Mouse (Mus musculus): Measurements from ENCODE around the gene Tmem167. TPM values are rescaled to one million over a fixed set of nuclear protein-coding genes. Genes with fewer than 3 reads are reported as not detected.
"Not testable (repeated sequence)": the region's sequence is repeated elsewhere in the genome, so short reads cannot be mapped to it uniquely, and the experiment has no call there.

The Tmem167 gene
- 11.2 and 14.5 TPM in 2 replicates for polyA plus RNA-seq (2012; rRNA removed)

DNA sequence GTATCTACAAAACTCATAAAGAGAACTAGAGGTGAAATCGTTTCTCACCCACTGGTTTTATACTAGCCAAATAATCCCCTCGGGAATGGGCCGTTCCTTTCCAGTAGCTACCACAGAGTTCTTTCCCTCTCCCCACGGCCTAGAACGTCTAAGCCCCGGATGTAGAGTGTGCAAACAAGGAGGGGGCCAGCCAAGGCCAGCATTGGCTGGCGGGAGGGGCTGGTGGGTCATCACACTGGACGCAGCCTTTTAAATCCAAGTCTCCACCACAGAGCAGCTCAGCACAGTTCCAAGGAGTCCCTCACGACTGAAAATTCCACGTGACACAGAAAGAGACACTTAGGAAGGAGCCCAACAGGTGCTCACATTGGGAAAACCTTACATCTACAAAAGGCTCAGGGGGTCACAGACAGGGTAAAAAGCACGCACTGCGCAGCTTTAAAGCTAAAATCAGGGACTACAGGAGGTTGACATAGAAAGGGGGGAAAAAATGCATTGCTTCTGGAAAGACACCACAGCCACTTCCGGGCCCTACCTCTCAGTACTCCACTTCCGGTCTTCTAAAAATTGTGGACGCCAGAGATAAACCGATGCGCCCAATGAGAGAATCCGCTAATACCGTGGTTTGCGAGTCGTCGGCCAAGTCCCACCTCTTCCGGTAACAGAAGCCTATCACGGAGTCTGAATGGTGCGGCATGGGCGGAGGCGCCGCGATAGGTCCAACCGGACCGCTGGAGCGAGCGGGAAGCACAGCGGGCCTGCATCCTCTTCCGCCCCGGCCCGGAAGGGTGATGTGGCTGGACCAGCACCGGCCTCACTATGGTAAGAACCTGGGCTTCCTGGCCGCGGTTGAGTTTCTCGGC, at the start of gene Tmem167, which contains the start of gene Xrcc4:
Gene Tmem167 (plus strand): TSS at position 162 of the 863 bp plus-strand sequence.
Gene Xrcc4 (minus strand): TSS at position 647 of the 863 bp plus-strand sequence.
- DNase-seq (ENCODE audit: low spot score), result peak; percentile 86

DNA sequence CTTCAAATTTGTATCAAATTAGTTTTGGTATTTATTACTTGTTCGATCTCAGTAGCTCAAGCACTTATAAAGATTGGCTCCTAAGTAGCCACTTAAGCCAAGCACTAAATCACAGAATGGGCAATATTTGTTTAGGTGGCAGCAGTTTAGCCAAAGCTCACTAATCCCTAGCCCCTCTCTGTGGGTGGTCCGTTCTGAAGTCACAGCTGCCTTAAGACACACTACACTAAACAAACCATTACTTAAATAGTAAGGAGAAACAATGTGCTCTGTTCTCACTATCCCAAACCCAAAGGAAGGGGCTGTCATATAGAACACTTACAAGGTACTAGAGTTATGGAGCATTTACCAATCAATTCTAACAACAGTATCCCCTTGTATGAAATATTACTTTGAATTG, 49.3 kb upstream of the Tmem167 start:
- no peak for DNase-seq (ENCODE audit: low spot score)

DNA sequence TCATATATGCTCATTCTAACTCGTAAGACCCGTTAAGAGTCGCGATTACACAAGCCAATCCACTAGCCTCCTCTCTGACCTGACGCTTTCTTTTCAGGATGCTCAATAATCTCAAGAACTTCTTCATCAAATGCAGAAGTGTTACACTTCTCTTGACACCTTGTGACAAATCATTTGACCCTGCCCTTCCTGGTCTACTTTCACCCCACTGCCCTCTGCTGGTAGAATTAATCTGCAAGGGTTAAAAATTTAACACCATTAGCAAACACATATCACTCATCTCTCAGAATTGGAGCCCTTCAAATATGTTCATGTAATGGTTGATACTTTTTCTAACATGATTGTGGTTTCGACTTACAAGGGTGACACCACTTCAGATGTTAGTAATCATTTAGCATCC, 37.2 kb upstream of the Tmem167 start:
- no peak for DNase-seq (ENCODE audit: low spot score)

DNA sequence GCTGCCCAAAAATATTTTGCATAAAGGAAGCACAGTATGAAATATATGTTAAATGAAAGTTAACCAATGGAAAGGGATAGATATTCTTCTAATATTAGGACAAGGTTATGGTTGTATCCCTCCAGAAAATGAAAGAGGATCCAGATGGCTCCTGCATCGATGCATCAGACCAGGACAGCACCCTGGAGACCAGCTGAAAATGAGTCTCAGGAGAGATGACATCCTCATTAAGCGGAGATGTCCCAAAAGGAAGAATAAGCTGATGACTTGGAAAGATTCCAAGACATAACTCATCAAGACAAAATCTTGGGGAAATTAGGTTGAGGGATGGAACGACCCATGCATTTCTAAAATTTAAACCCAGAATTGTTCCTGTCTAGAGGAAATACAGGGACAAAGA, 36.5 kb upstream of the Tmem167 start:
- DNase-seq (ENCODE audit: low spot score), result no peak

DNA sequence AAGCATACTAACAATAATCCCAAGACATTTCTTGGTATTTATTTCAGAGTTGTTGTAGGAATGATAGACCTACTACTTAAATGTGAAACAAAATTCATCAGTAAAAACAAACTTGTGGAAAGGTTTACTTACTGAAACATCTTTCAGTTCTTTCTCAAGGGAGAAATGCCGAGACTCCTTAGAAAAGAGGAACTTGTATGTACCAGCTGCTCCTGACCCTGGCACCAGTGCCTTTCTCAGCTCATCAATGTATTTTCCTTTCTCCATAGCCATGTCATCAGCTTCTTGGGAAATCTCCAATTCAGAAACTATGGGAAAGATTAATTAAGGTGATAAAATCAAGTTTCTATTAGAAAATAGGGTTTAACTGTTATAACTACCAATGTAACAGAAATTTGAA, 27.0 kb upstream of the Tmem167 start:
- no peak for DNase-seq (ENCODE audit: low spot score)

DNA sequence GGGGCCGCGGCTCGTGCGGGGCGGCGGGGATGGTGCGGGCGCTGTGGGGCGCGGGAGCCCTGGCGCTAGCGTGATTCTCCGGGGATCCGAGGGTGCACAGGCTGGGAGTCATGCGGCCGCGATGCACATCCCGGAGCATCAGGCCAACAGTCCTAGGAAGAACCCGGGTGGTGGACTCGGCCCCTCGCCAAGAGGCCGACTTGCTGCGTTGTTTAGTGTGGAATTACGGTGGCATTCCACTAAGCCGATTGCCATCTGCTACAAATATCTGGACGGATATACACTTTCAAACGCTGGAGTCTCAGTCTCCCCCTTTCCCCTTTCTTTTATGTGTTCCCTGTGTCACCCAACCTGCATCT, 881 bp downstream of the Tmem167 start:
- no peak for DNase-seq (ENCODE audit: low spot score)

DNA sequence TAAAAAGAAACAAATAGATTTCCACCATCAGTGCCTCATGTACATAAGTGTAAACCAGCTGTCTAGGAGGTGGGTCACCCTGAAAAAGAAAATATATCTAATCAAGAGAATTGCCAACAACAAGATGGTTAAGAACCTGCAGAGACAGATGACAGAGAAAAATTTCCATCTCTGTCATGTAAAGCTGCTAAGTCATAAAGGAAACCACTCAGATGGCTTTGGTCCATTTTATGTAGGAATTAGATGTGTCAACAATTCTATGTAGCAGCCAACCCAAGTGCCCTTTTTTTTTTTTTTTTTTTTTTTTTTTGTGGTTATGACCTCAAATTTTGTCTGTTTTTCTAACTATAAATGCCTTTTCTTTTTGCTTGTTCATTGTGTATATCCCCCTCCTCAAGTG, 12.6 kb downstream of the Tmem167 start:
- no peak for DNase-seq (ENCODE audit: low spot score)

DNA sequence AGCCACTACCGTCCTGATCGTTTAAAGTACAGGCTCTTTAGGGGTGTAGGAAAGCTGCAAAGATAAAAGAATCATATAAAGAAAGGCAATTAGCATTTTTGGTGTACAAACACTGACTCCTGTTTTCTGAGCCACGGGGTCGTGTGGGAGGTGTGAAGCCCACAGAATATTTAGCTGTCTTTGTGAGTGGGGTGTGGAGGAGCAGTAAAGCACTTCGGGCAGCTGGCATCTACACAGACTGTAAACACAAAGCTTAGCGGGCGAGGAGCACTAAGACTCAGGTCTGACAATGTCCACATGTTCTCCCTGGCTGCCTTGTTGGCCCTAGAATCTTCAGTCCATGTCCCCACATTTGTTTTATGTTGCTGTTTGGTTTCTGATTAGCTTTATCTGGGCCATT, 17.2 kb downstream of the Tmem167 start:
- DNase-seq (ENCODE audit: low spot score), result no peak

DNA sequence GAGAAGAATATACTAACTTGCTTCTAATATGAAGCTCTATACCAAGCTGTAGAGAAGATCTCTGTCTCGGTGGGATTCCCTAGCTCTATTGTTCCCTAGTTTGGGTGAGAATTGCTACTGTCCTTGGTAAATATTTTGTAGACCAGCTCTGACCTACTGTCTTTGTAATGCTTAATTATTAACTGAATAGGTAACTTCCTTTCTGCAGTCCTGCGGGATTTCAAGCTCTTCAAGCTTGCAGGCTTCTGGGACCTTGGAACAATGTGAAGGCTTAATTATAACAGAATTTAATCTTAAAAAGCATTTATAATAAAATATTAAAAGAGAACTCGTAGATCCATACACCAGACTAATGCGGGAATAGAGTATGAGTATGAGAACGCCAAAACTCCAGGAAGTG, 19.8 kb downstream of the Tmem167 start:
- DNase-seq (ENCODE audit: low spot score), result not testable (repeated sequence)

DNA sequence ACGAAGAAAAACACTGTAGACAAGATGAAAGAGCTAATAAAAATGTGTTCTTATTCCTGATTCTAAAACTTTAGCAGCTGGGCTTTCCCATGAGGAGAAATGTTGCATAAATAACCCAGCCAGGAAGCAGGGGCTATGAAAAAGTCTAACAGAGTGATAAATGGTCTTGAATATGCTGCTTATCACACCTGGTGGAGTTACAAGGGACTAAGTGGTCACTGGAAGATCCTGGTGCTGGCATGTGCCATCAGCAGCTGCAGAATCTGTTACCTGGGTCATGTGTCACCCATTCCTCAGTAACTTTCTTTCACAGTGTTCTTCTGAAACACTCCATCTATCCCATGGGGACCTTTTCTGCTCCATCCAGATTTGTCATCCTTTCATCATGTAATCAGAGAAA, 22.8 kb downstream of the Tmem167 start:
- DNase-seq (ENCODE audit: low spot score), result no peak

DNA sequence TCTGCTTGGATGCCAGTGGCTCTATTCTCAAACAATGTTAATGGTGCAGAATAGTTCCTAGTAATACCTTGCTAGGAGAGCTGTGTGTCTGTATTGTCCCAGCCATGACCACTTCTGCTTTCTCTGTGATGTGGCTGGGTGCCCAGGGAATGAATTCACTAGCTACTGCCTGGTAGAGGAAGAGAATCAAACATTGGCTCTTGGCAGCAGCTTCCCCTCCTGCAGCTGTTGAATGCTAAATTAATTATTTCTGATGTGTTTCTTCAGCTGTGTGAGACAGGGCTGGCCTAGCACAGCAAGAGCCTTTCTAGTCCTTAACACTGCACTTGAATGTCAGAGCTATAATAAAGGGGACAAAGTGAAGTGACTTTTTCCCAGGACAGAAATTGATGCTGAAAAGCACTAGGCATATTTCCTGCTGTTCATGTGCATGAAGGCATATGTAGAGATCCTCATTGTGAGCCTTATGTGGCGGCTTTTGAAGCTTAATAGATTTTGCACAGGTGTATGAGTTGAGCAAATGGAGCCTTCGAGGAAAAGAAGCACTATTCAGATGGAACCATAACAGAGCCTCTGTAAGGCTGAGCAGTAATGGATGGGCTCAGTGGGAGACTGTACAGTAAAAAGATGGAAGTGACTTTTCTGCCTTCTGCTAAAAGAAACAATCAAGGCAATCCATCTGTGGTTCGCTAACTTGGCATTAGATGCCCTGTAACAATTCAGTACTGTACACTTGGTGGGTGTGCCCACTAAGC, 47.4 kb downstream of the Tmem167 start:
- DNase-seq (ENCODE audit: low spot score), result no peak

DNA sequence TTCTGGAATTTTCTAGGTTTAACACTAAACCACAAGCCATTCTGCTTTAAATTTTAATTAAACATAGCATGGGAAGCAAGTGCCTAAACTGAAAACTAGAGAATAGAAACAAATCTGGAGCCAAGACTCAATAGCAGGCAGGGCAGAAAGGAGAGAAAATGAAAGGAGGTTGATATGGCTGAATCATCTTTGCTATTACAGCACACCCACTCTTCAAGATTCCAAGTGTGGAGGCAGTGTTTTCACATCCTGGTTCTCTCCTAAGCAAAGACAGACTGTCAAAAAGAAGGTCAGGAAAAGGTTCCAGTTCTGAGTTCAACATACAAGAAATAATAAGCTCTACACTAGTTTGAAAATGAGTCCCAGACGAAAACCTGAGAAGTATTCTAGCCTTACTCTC, 52.8 kb downstream of the Tmem167 start:
- no peak for DNase-seq (ENCODE audit: low spot score)

DNA sequence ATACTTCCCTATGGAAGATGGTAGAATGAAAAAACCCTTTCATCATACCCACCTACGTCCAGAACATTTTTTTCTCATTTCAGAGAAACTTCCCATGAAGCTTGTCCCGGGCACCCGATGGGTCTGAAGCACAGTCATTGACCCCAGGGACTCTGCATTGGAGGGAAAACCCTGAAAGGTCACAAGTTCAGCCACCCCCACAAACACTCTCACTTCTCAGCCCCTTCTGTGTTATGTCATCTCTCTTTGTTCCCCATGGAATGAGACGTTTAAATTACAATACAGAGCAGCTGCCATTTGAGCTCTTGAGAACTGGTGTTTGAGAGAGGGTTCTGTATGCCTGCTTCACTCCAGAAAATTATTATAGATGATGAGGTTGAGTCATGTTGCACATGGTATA, 54.3 kb downstream of the Tmem167 start:
- DNase-seq (ENCODE audit: low spot score), result no peak

DNA sequence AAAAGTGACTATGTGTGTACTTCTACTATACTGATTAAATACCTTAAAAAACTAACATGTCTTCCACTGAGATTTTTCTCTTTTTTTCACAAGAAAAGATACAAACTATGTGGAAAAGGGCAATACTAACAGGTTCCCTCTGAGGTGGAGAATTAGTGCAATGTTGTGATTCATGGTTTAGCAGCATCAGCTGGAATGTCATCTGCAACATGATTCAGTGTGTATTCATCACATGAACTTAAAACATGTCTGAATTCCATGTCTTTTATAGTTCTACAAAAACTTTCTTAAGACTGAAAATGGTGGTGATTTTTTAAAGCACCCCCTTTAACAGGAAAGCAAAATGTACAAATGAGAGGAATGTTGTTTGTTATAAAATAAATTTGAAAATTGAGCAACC, 63.0 kb downstream of the Tmem167 start:
- DNase-seq (ENCODE audit: low spot score), result no peak

DNA sequence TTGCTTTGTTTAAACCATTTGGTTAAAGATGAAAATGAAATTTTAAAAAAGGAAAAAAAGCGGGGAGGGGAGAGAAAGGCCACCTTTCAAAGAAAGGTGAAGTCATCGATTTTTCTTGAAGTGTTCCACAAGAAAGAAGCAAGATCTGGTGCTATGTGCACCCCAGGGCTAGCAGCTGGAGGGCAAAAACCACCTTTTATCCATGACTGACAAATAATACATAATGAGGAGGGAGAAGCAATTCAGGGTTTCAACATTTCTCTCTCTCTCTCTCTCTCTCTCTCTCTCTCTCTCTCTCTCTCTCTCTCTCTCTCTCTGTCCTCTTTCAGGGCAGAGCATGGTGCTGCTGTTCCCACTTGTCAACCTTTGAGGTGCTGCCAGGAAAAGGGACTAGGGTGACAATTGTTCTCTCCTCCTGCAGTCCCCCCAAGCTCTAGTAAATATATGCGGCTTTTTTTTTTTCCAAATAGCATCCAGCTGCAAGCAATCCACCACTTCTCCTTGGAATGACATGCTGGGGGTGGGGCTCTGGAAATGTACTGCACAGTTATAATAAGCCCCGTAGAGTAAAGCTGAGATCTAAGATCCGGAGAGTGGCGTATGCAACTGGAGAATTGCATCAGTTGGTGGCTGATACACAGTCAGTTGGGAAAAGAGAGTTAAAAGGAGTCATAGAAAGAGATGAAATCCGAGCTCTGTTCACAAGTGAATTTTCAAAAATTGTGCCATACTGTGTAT, 63.8 kb downstream of the Tmem167 start:
- no peak for DNase-seq (ENCODE audit: low spot score)

DNA sequence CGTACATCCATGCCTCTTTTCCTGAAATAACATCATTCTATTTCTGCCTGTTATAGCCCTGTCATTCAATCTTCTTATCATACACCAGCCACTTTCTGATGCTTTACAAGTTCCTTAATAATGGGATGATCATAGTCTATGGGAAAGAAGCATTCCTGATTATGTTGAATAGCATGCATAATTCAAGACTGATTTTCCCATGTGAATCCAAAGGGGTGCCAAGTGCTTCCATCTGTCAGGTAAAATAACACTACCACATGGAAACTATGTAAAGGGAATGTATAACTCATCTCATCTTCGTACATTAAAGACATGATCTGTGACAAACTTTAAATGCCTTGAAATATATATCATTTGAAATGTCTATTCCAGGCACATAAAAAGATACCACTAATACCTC, 75.2 kb downstream of the Tmem167 start:
- no peak for DNase-seq (ENCODE audit: low spot score)

DNA sequence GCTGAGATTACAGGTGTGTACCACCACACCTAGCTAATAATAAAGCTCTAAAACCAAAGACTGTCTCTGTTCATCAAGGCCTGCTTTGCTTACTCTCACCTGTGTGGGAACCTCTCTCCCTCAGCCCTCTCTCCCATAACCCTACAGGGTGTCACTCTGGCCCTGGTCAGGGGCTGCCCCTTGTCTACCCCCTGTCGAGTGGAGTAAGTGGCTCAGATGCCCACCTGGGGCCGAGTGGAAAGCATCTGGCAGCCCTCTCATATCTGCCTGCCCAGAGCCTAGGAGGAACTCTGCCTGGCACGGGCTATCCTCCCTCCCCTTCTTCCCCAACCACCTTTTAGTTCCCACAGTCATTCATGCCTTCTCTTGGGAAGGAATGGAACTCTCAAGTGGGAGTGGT, 78.1 kb downstream of the Tmem167 start:
- DNase-seq (ENCODE audit: low spot score), result no peak

DNA sequence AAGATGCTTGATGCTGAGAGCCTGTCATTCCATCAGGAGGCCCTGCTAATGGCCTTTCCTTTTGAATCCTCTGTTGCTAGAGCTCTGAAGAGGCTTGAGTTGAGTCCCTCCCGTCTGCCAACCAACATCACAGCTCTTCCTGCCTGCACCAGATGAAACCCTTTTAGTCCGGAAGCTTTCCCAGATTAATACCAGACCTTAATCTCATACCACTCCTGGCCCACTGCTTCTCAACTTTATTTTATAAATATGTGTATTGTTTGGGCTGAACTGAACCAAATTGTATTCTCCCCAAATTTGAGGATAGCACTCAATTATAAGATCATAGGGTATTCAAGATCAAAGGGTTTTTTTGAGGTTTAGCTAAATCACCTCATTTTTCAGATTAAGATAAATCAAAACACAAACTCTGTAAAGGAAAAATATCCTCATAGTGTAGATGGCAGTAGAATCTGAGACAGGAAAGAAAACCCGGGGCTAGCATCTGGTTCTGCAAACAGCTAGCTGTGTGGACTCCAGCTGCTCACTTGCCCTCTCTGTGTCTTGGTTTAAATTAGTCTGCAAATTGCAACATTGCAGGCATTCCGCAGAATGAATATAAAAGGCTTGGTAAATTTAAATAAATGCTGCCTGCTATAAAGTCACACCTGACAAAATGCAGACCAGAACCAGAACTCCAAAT, 81.3 kb downstream of the Tmem167 start:
- DNase-seq (ENCODE audit: low spot score), result no peak

DNA sequence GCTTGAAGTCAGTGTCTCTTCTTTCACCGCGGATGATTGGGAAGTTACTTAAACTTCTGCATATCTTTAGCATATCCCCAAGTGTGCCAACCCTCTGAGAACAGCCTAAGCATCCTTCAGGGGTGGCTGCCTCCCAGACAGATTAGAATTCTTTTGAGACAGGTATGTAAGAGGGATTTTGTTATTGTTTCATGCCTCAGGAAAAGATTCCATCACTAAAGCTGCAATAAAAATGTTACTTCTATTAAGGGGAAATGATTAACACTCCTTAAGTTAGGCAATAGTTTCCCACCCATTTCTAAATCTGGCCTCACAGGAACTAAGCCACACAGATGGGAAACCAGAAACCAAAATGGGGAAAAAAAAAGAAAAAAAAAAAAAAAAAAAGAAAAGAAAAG, 81.9 kb downstream of the Tmem167 start:
- no peak for DNase-seq (ENCODE audit: low spot score)

DNA sequence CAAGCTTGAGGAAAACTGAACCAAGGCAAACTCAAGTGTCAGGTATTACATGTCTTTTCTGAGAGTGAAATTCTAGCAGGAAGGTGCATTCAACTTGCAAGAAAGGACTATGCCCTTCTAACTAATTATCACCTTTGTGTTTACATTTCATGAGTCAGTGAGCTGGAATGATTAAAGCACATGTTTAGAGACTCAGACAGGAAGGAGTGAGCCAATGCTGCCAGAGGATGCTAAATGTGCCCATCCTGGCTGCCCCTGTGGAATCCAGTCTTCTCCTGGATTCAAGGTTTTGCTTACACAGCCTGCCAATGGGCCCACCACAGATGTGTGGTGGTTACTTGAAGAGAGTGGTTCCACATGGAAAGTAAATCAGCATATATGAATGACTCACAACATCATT, 82.5 kb downstream of the Tmem167 start:
- no peak for DNase-seq (ENCODE audit: low spot score)

DNA sequence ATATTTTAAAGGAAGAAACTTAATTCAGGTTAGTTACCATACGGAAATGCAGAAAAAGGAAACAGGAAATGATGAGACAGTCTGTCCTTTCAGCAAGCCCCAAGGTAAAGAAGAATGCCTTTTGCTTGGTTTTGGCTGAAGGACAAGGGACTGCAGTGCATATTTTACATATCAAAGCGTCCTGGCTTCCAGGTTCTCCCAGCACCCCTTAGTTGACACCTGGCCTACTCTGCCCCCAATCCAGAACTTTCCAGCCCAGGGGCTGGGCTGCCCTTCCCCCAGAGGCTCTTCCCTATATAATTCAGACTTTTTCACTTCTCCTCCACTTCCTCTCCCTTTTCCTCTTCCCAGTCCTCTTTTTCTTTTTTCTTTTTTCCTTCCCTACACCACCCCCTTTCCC, 86.7 kb downstream of the Tmem167 start:
- no peak for DNase-seq (ENCODE audit: low spot score)

DNA sequence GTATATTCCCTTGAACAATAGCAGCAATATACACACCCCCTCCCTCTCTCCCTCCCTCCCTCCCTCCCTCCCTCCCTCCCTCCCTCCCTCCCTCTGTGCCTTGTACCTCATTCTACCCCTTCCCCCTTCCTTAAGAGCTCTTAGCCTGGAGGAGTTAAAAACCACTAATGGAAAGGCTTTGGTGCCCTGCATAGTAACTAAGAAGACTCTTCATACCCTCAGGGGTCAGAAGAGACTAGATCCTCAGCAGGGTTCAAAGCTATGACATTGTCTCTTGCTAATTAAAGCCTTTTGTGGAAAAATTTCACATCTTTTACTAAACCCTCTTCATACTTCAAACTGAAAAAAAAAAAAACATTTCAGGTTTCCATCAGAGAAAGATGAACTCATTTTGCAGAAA, 93.3 kb downstream of the Tmem167 start:
- no peak for DNase-seq (ENCODE audit: low spot score)
